ENCODE assay signal across 8 mouse cellular contexts in the genomic region with DNA sequence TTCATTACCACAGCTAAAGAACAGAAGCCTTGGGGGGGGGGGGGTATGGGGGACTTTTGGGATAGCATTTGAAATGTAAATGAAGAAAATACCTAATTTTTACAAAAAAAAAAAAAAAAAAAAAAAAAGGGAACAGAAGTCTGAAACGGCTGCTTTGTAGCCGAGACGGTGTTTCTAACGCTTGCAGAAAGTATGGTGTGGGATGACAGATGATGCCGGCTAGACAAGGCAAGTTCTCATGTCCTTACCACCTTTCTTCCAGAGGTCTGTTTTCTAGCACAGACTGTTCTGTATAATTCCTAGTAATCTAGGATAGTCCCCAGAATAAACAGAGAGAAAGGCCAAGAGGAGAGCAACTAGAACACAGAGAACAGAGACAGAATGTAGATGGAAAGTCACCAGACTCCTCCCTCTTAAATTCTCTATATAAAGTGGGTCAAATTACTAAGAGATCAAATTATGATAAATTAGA.
DNase-seq lines count a peak whose midpoint lies in the region; ATAC-seq and TF ChIP-seq lines count a peak whose summit lies in the region.

No protein-coding gene starts in this region.

- peak; percentile 69 for TF ChIP-seq EP300 in stomach, postnatal 0 days (optimal IDR thresholded peaks at IDR 0.05)

- H3K27ac ChIP-seq in heart, embryonic 13.5 days (replicated peaks): peak overlapping the region; percentile 90
- H3K27ac ChIP-seq in limb, embryonic 15.5 days: peak overlapping the region; percentile 90
- H3K27ac ChIP-seq in stomach, postnatal 0 days (replicated peaks): peak overlapping the region; percentile 81

- H3K4me2 ChIP-seq in heart, embryonic 13.5 days: peak overlapping the region; percentile 79
- peak overlapping the region; percentile 45; the same call in 1 of the 2 replicates for H3K4me2 ChIP-seq in limb, embryonic 15.5 days
- peak overlapping the region; percentile 58 for H3K4me2 ChIP-seq in stomach, postnatal 0 days (replicated peaks; ENCODE audit: low read depth)

- H3K27me3 ChIP-seq in heart, embryonic 13.5 days (replicated peaks): no peaks in the 10 kb centered on the region
- H3K27me3 ChIP-seq in limb, embryonic 15.5 days: no peaks in the 10 kb centered on the region
- no peaks in the 10 kb centered on the region for H3K27me3 ChIP-seq in stomach, postnatal 0 days (ENCODE audit: control insufficient read depth, insufficient read depth, low read length)

- no peak for DNase-seq in heart, adult 18-20 months
- peak; percentile 24 for DNase-seq in thymus, postnatal 0 days (ENCODE audit: low spot score)
- DNase-seq in thymus, postnatal 10 days (ENCODE audit: low spot score in 2 of 2): no peak
- no peak for DNase-seq in stomach, postnatal 0 days (ENCODE audit: low spot score)
- DNase-seq in retina, embryonic 14.5 days (ENCODE audit: low spot score): no peak
- DNase-seq in layer of hippocampus, postnatal 14 days (ENCODE audit: low spot score in 2 of 2): no peak

- H3K36me3 ChIP-seq in heart, embryonic 13.5 days: no peaks in the 10 kb centered on the region
- no peaks in the 10 kb centered on the region for H3K36me3 ChIP-seq in limb, embryonic 15.5 days
- H3K36me3 ChIP-seq in stomach, postnatal 0 days (ENCODE audit: control insufficient read depth, insufficient read depth, low read length): no peaks in the 10 kb centered on the region

- peaks cover 28% of the 10 kb centered on the region for H3K4me1 ChIP-seq in heart, embryonic 13.5 days
- H3K4me1 ChIP-seq in limb, embryonic 15.5 days: peaks cover 14% of the 10 kb centered on the region
- peaks cover 3% of the 10 kb centered on the region; the same call in 1 of the 2 replicates for H3K4me1 ChIP-seq in stomach, postnatal 0 days (replicated peaks; ENCODE audit: control insufficient read depth, insufficient read depth)

- H3K9me3 ChIP-seq in heart, embryonic 13.5 days: no peaks in the 10 kb centered on the region
- no peaks in the 10 kb centered on the region for H3K9me3 ChIP-seq in limb, embryonic 15.5 days
- no peaks in the 10 kb centered on the region for H3K9me3 ChIP-seq in stomach, postnatal 0 days (ENCODE audit: control insufficient read depth, low read length)

- TF ChIP-seq CTCF in stomach, postnatal 0 days (IDR thresholded peaks at IDR 0.05; ENCODE audit: low read depth): no peak

- no peak overlapping the region for H3K4me3 ChIP-seq in heart, embryonic 13.5 days
- no peak overlapping the region for H3K4me3 ChIP-seq in limb, embryonic 15.5 days
- no peak overlapping the region for H3K4me3 ChIP-seq in stomach, postnatal 0 days (ENCODE audit: low read depth, low read length)

- 57% methylated on average over 5 of the region's 5 CpGs for WGBS in heart, embryonic 13.5 days
- WGBS in limb, embryonic 15.5 days: 13% methylated on average over 5 of the region's 5 CpGs
- 5% methylated on average over 5 of the region's 5 CpGs for WGBS in stomach, postnatal 0 days

- ATAC-seq in heart, embryonic 13.5 days (ENCODE audit: extremely low read depth, insufficient number of reproducible peaks, low FRiP score, low TSS enrichment): no peak
- ATAC-seq in limb, embryonic 15.5 days (ENCODE audit: insufficient number of reproducible peaks, low FRiP score, low TSS enrichment, low read depth): no peak
- ATAC-seq in stomach, postnatal 0 days (ENCODE audit: low FRiP score, low TSS enrichment): peak; percentile 45; the same call in 1 of the 2 replicates

- H3K9ac ChIP-seq in heart, embryonic 13.5 days: 0 out of 2 replicates have a peak overlapping the region, but pooled peaks have one; percentile 82
- no peak overlapping the region for H3K9ac ChIP-seq in limb, embryonic 15.5 days
- 0 out of 2 replicates have a peak overlapping the region, but pooled peaks have one; percentile 61 for H3K9ac ChIP-seq in stomach, postnatal 0 days (ENCODE audit: low read length)
